Mouse (Mus musculus): ENCODE measurements around the gene Nicn1. TPM values are rescaled to one million over a fixed set of nuclear protein-coding genes. Genes with fewer than 3 reads are reported as not detected.

Gene Nicn1
- polyA plus RNA-seq, 1 experiment: 4.6 TPM

- peaks cover 4% of the 10 kb centered on the region for H3K36me3 ChIP-seq (ENCODE audit: control insufficient read depth, insufficient read depth, low read length)
- no peak for DNase-seq (ENCODE audit: low read depth in 1 of 2, low spot score in 2 of 2)
- TF ChIP-seq POLR2A (IDR thresholded peaks at IDR 0.05; ENCODE audit: low read depth, low read length): no peak
- TF ChIP-seq CTCF (IDR thresholded peaks at IDR 0.05; ENCODE audit: extremely low read depth, insufficient read depth, insufficient read length, insufficient replicate concordance): no peak
- peak overlapping the region; percentile 95 for H3K27ac ChIP-seq (ENCODE audit: insufficient read depth, low read length)
- no peaks in the 10 kb centered on the region for H3K27me3 ChIP-seq (ENCODE audit: control insufficient read depth, insufficient read depth, low read length)
- H3K4me1 ChIP-seq (ENCODE audit: control insufficient read depth, insufficient read depth, insufficient read length): peaks cover 25% of the 10 kb centered on the region; the same call in 1 of the 2 replicates
- H3K4me3 ChIP-seq (ENCODE audit: extremely low read depth, insufficient read depth, insufficient read length): no peak overlapping the region
Measured at GRCm38 (mm10) chr9:108341801-108342200, 51.6 kb downstream of the Nicn1 start.

GRCm38 (mm10) chr9:108342301-108342831 lies 52.1 kb downstream of the Nicn1 start:
- H3K27ac ChIP-seq (ENCODE audit: insufficient read depth, low read length): peak overlapping the region; percentile 95
- peaks cover 25% of the 10 kb centered on the region; the same call in 1 of the 2 replicates for H3K4me1 ChIP-seq (ENCODE audit: control insufficient read depth, insufficient read depth, insufficient read length)
- peaks cover 4% of the 10 kb centered on the region for H3K36me3 ChIP-seq (ENCODE audit: control insufficient read depth, insufficient read depth, low read length)
- WGBS: under 1% methylated on average over 5 of the region's 5 CpGs
- no peaks in the 10 kb centered on the region for H3K27me3 ChIP-seq (ENCODE audit: control insufficient read depth, insufficient read depth, low read length)
- TF ChIP-seq POLR2A (IDR thresholded peaks at IDR 0.05; ENCODE audit: low read depth, low read length): no peak
- no peak for TF ChIP-seq CTCF (IDR thresholded peaks at IDR 0.05; ENCODE audit: extremely low read depth, insufficient read depth, insufficient read length, insufficient replicate concordance)
- no peak for DNase-seq (ENCODE audit: low read depth in 1 of 2, low spot score in 2 of 2)
- no peak overlapping the region for H3K4me3 ChIP-seq (ENCODE audit: extremely low read depth, insufficient read depth, insufficient read length)

- Histone ChIP-seq H3K36me3 (ENCODE audit: control insufficient read depth, insufficient read depth, low read length) (peaks cover 4% of the 10 kb centered on the region), H3K4me3 (ENCODE audit: extremely low read depth, insufficient read depth, insufficient read length) (no peak overlapping the region), H3K27ac (ENCODE audit: insufficient read depth, low read length) (peak overlapping the region; percentile 90), H3K4me1 (ENCODE audit: control insufficient read depth, insufficient read depth, insufficient read length) (peaks cover 25% of the 10 kb centered on the region; the same call in 1 of the 2 replicates), H3K27me3 (ENCODE audit: control insufficient read depth, insufficient read depth, low read length) (no peaks in the 10 kb centered on the region)
- TF ChIP-seq CTCF (IDR thresholded peaks at IDR 0.05; ENCODE audit: extremely low read depth, insufficient read depth, insufficient read length, insufficient replicate concordance) (no peak), POLR2A (IDR thresholded peaks at IDR 0.05; ENCODE audit: low read depth, low read length) (no peak)
- WGBS: 66% methylated on average over 3 of the region's 3 CpGs
- no peak for DNase-seq (ENCODE audit: low read depth in 1 of 2, low spot score in 2 of 2)
Measured at GRCm38 (mm10) chr9:108343331-108343730, 53.1 kb downstream of the Nicn1 start.

- no peak for TF ChIP-seq POLR2A (IDR thresholded peaks at IDR 0.05; ENCODE audit: low read depth, low read length)
- TF ChIP-seq CTCF (IDR thresholded peaks at IDR 0.05; ENCODE audit: extremely low read depth, insufficient read depth, insufficient read length, insufficient replicate concordance): no peak
- DNase-seq (ENCODE audit: low read depth in 1 of 2, low spot score in 2 of 2): no peak
- WGBS: 73% methylated on average over 1 of the region's 1 CpGs
- Histone ChIP-seq H3K27me3 (ENCODE audit: control insufficient read depth, insufficient read depth, low read length) (no peaks in the 10 kb centered on the region), H3K27ac (ENCODE audit: insufficient read depth, low read length) (peak overlapping the region; percentile 29), H3K36me3 (ENCODE audit: control insufficient read depth, insufficient read depth, low read length) (peaks cover 4% of the 10 kb centered on the region), H3K4me1 (ENCODE audit: control insufficient read depth, insufficient read depth, insufficient read length) (peaks cover 23% of the 10 kb centered on the region), H3K4me3 (ENCODE audit: extremely low read depth, insufficient read depth, insufficient read length) (no peak overlapping the region)
Measured at GRCm38 (mm10) chr9:108343835-108344234, 53.6 kb downstream of the Nicn1 start.

- TF ChIP-seq CTCF (IDR thresholded peaks at IDR 0.05; ENCODE audit: extremely low read depth, insufficient read depth, insufficient read length, insufficient replicate concordance) (no peak), POLR2A (IDR thresholded peaks at IDR 0.05; ENCODE audit: low read depth, low read length) (no peak)
- no peak for DNase-seq (ENCODE audit: low read depth in 1 of 2, low spot score in 2 of 2)
- WGBS: 87% methylated on average over 4 of the region's 4 CpGs
- Histone ChIP-seq H3K4me3 (ENCODE audit: extremely low read depth, insufficient read depth, insufficient read length) (no peak overlapping the region), H3K27ac (ENCODE audit: insufficient read depth, low read length) (no peak overlapping the region), H3K4me1 (ENCODE audit: control insufficient read depth, insufficient read depth, insufficient read length) (peaks cover 26% of the 10 kb centered on the region), H3K36me3 (ENCODE audit: control insufficient read depth, insufficient read depth, low read length) (peaks cover 4% of the 10 kb centered on the region), H3K27me3 (ENCODE audit: control insufficient read depth, insufficient read depth, low read length) (no peaks in the 10 kb centered on the region)
Measured at GRCm38 (mm10) chr9:108344471-108344870, 54.2 kb downstream of the Nicn1 start.

Other genes with a start within 250 kb of the Nicn1 start
- gene Gmppb, start 241.2 kb upstream of the Nicn1 start, polyA plus RNA-seq (2012; rRNA removed): 11.6 and 13.5 TPM in 2 replicates
- 2.2 and 2.8 TPM in 2 replicates for gene Amigo3, start 237.3 kb upstream of the Nicn1 start, polyA plus RNA-seq (2012; rRNA removed)
- gene Mst1, start 210.0 kb upstream of the Nicn1 start, polyA plus RNA-seq (2012; rRNA removed): 1.5 and 1.6 TPM in 2 replicates
- gene Rnf123, start 207.1 kb upstream of the Nicn1 start, polyA plus RNA-seq (2012; rRNA removed): 213 and 224 TPM in 2 replicates
- gene Apeh, start 195.8 kb upstream of the Nicn1 start, polyA plus RNA-seq (2012; rRNA removed): 136 and 157 TPM in 2 replicates
- 0.57 and 0.67 TPM in 2 replicates for gene Bsn, start 100.0 kb upstream of the Nicn1 start, polyA plus RNA-seq (2012; rRNA removed)
- 15.5 and 17.2 TPM in 2 replicates for gene Dag1, start 26.5 kb upstream of the Nicn1 start, polyA plus RNA-seq (2012; rRNA removed)
- 1.7 and 3.1 TPM in 2 replicates for gene Amt, start 6.4 kb downstream of the Nicn1 start, polyA plus RNA-seq (2012; rRNA removed)
- 89.7 and 90.3 TPM in 2 replicates for gene Rhoa, start 15.7 kb downstream of the Nicn1 start, polyA plus RNA-seq (2012; rRNA removed)
- gene Tcta, start 15.7 kb downstream of the Nicn1 start, polyA plus RNA-seq (2012; rRNA removed): 17.9 and 19.7 TPM in 2 replicates
- 2,084 and 2,100 TPM in 2 replicates for gene Gpx1, start 48.5 kb downstream of the Nicn1 start, polyA plus RNA-seq (2012; rRNA removed)
- 63.2 and 68.6 TPM in 2 replicates for gene Usp4, start 57.4 kb downstream of the Nicn1 start, polyA plus RNA-seq (2012; rRNA removed)
- gene 1700102P08Rik, start 102.4 kb downstream of the Nicn1 start, polyA plus RNA-seq (2012; rRNA removed): 0.49 and 0.63 TPM in 2 replicates
- 0.05 TPM in 1 of 2 replicates, not detected in the other for gene Ccdc36, start 138.1 kb downstream of the Nicn1 start, polyA plus RNA-seq (2012; rRNA removed)
- not detected in 2 replicates for gene BC048562, start 146.1 kb downstream of the Nicn1 start, polyA plus RNA-seq (2012; rRNA removed)
- gene Ccdc71, start 170.1 kb downstream of the Nicn1 start, polyA plus RNA-seq (2012; rRNA removed): 16.5 and 21.3 TPM in 2 replicates
- 22.2 and 23.7 TPM in 2 replicates for gene Klhdc8b, start 171.2 kb downstream of the Nicn1 start, polyA plus RNA-seq (2012; rRNA removed)
- 40.5 and 41.9 TPM in 2 replicates for gene Lamb2, start 189.3 kb downstream of the Nicn1 start, polyA plus RNA-seq (2012; rRNA removed)
- gene Usp19, start 200.2 kb downstream of the Nicn1 start, polyA plus RNA-seq (2012; rRNA removed): 133 and 138 TPM in 2 replicates
- 170 and 211 TPM in 2 replicates for gene Qars, start 217.3 kb downstream of the Nicn1 start, polyA plus RNA-seq (2012; rRNA removed)
- 76.7 and 102 TPM in 2 replicates for gene Qrich1, start 226.4 kb downstream of the Nicn1 start, polyA plus RNA-seq (2012; rRNA removed)